Mouse (Mus musculus): ENCODE results near the gene Ppp1r18. TPM values are rescaled to one million over a fixed set of nuclear protein-coding genes. Genes with fewer than 3 reads are reported as not detected.
A peak's percentile ranks its signal among the peaks of the same experiment; 100 is the strongest.

The Ppp1r18 gene
- polyA plus RNA-seq, 1 experiment: 78.4 TPM

DNA sequence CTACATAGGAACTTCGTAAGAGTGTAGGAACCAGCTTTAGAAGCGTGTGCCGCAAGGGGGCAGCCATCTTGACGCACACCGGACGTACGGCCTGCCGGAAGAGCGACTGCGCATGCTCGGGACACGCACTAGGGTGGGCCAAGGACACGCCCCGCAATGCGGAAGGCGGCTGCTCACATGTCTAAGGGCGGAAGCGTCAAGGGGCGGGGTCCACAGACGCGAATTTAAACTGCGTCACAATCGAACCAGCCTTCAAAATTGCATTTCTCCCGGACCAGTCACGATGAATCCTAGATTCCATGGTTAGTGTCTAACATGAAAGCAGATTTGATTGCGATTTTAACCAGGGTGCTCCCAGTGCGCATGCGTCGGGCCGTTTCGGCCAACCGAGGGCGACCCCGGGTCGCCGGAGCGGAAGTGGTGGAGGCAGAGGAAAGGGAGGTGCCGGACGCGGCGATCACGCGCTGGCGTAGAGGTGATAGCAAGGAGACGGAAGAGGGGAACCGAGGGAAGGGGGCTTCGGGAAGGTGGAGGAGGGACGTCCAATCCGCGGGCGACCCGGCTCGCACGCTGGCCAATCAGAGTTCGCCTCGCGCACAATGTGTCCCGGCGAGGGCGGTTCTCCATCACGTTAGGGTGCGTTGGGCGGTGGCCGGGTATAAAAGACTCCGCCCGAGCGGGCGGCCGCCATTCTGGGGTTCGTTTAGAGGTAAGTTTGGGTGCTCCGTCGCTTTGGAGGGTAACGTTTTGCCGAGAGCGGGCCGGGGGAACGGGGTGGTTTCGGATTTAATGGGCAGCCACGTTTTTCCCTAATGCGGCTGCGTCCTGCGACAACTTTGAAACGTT is 51.1 kb downstream of the Ppp1r18 start, which contains the start of the genes Mrps18b and Ppp1r10:
Mrps18b (minus strand) TSS at position 93 of the 846 bp plus-strand sequence.
Ppp1r10 (plus strand) TSS at position 138 of the 846 bp plus-strand sequence.
- WGBS: 1% methylated on average over 83 of the region's 83 CpGs
- Histone ChIP-seq H3K4me3 (replicated peaks; ENCODE audit: control insufficient read depth, low read depth, low read length) (peak within 1 kb of the TSS; percentile 95), H3K4me1 (ENCODE audit: control insufficient read depth, insufficient read depth, low read length) (peaks cover 1% of the 10 kb centered on the region; the same call in 1 of the 2 replicates), H3K27ac (ENCODE audit: control insufficient read depth, insufficient read depth, low read depth, low read length, poor library complexity) (peak within 1 kb of the TSS; percentile 91)
- TF ChIP-seq CTCF (IDR thresholded peaks at IDR 0.05; ENCODE audit: control insufficient read depth, insufficient read depth, low read length) (peak; percentile 49; the same call in 1 of the 2 replicates), POLR2A (IDR thresholded peaks at IDR 0.05; ENCODE audit: borderline replicate concordance, control insufficient read depth, low read depth, low read length) (peak; percentile 98)

DNA sequence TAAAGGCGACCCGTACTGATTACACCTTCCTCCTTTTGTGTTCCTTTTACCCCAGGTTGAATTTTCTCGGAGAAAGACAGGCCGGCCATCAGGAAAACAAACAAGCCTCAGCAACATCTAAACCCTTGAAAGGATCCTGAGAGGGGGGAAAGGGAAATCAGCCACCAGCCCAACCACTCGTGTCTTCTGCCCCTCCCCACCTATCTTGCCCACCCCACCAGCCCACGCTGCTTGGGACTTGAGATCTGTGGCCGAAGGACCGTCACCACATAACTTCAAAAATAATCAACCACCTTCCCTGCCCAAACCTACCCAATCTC is 51.7 kb downstream of the Ppp1r18 start:
- TF ChIP-seq CTCF (IDR thresholded peaks at IDR 0.05; ENCODE audit: control insufficient read depth, insufficient read depth, low read length): no peak
- TF ChIP-seq POLR2A (IDR thresholded peaks at IDR 0.05; ENCODE audit: borderline replicate concordance, control insufficient read depth, low read depth, low read length): no peak
- WGBS: under 1% methylated on average over 8 of the region's 8 CpGs
- Histone ChIP-seq H3K4me3 (replicated peaks; ENCODE audit: control insufficient read depth, low read depth, low read length) (peak overlapping the region; percentile 95), H3K4me1 (ENCODE audit: control insufficient read depth, insufficient read depth, low read length) (peaks cover 1% of the 10 kb centered on the region; the same call in 1 of the 2 replicates), H3K27ac (ENCODE audit: control insufficient read depth, insufficient read depth, low read depth, low read length, poor library complexity) (peak overlapping the region; percentile 91)

DNA sequence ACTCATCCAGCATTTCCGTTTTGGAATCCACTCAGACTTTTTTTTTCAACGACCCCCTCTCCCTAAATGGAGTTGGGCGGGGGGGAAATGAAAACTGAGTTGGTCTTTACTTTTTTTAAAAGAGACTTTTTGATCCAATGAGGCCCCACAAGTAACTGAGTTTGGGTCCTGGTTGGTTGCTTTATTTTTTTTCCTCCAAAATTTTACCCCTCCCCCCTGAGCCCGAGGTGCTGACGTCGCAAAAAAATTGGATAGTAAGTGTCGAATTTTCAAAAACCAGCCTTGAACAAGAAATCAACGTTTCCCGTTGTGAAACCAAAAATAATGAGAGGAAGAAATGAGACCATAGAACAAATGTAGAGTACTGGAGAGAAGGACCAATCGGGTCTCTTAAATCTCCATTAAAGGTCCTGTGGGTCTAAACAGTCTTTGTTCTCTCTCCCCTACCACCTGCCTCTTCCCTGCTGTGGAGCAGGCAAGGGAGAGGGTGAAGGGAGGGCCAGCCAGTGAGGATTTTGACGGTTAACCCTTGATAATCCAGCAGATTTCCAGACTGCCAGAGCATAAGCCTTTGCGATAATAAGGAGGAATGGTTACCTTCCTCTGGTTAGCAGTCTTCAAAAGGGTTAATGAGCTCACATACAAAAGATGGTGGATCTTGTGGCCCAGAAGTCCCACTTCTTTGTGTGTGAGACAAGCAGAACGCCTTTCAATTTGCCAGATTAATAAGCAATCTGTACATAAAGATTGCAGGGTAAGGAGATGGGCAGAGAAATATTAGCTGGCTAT is 52.3 kb downstream of the Ppp1r18 start:
- peak overlapping the region; percentile 95 for H3K4me3 ChIP-seq (replicated peaks; ENCODE audit: control insufficient read depth, low read depth, low read length)
- under 1% methylated on average over 13 of the region's 13 CpGs for WGBS
- no peak for TF ChIP-seq POLR2A (IDR thresholded peaks at IDR 0.05; ENCODE audit: borderline replicate concordance, control insufficient read depth, low read depth, low read length)
- no peak for TF ChIP-seq CTCF (IDR thresholded peaks at IDR 0.05; ENCODE audit: control insufficient read depth, insufficient read depth, low read length)
- peak overlapping the region; percentile 91 for H3K27ac ChIP-seq (ENCODE audit: control insufficient read depth, insufficient read depth, low read depth, low read length, poor library complexity)
- H3K4me1 ChIP-seq (ENCODE audit: control insufficient read depth, insufficient read depth, low read length): peaks cover 1% of the 10 kb centered on the region; the same call in 1 of the 2 replicates

DNA sequence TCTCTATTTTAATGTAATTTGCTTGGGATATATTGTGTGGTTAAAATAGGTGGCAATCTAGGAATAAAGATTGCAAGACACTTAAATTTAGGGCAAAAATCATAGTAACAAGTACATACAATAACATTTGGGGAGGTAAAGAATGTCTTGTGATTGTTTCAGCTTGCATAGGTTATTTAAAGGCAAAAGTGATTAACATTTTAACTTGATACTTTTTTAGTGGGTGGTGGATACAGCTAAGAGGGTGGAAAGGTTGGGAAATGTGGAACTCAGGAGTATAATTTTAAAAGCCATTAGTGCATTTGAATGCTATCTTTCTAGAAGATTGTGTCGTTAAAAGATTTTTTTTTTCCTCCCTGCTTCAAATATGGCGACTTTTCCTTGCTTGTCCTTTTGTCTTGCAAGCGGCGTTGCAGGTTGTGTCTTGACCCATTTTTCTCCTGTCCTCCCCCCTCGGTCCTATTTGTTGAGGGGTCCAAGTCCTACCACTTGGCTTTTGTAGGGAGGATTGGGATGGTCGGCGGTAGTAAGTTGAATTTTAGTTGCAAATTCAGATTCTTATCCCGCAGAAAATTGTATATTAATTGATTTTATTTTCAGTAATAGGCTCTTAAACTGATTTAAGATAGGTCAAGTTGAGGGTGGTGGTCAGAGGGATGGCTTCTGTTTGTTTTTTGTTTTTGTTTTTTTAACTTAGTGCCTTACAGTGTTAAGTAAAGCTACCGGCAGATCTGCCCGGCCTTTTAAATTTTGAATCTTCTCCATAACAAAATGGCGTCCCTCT is 53.1 kb downstream of the Ppp1r18 start:
- H3K4me1 ChIP-seq (ENCODE audit: control insufficient read depth, insufficient read depth, low read length): peaks cover 1% of the 10 kb centered on the region; the same call in 1 of the 2 replicates
- no peak for TF ChIP-seq CTCF (IDR thresholded peaks at IDR 0.05; ENCODE audit: control insufficient read depth, insufficient read depth, low read length)
- 0 out of 2 replicates have a peak, but pooled peaks have one; percentile 19 for TF ChIP-seq POLR2A (IDR thresholded peaks at IDR 0.05; ENCODE audit: borderline replicate concordance, control insufficient read depth, low read depth, low read length)
- peak overlapping the region; percentile 95 for H3K4me3 ChIP-seq (replicated peaks; ENCODE audit: control insufficient read depth, low read depth, low read length)
- under 1% methylated on average over 11 of the region's 11 CpGs for WGBS
- H3K27ac ChIP-seq (ENCODE audit: control insufficient read depth, insufficient read depth, low read depth, low read length, poor library complexity): peak overlapping the region; percentile 94

DNA sequence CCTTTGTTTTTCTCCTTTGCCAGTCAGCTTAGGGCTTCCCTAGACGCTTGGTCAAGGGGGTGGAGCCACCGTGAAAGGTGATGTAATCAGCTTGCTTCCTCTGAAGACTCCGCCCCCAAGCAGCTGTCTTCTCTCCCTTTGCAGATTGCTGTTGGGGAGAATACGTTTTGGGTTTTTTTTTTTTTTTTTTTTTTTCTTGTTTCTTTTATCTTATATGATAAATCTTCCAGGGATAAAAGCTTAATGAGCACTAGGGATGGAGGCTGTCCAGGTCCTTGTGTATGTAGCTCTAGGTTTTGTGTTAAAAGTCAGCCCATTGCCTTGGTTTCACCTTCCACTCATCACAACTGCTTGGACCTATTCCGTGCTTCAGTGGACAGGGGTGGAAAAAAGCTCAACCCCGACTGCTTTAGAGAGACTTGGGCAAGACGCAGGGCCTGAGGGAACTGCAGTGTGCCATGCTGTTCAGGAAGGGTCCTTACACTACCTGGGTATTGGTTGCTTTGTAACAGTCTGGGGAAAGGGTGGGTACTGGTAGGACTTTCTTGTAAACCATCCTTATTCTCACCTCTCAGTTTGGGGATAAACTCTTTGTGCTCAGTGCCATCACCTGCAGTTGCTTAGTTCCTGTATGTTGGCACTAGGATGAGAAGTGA is 53.8 kb downstream of the Ppp1r18 start:
- peak overlapping the region; percentile 95 for H3K27ac ChIP-seq (ENCODE audit: control insufficient read depth, insufficient read depth, low read depth, low read length, poor library complexity)
- peak overlapping the region; percentile 60 for H3K4me3 ChIP-seq (replicated peaks; ENCODE audit: control insufficient read depth, low read depth, low read length)
- peaks cover 1% of the 10 kb centered on the region; the same call in 1 of the 2 replicates for H3K4me1 ChIP-seq (ENCODE audit: control insufficient read depth, insufficient read depth, low read length)
- TF ChIP-seq POLR2A (IDR thresholded peaks at IDR 0.05; ENCODE audit: borderline replicate concordance, control insufficient read depth, low read depth, low read length) (no peak), CTCF (IDR thresholded peaks at IDR 0.05; ENCODE audit: control insufficient read depth, insufficient read depth, low read length) (no peak)
- 6% methylated on average over 7 of the region's 7 CpGs for WGBS

DNA sequence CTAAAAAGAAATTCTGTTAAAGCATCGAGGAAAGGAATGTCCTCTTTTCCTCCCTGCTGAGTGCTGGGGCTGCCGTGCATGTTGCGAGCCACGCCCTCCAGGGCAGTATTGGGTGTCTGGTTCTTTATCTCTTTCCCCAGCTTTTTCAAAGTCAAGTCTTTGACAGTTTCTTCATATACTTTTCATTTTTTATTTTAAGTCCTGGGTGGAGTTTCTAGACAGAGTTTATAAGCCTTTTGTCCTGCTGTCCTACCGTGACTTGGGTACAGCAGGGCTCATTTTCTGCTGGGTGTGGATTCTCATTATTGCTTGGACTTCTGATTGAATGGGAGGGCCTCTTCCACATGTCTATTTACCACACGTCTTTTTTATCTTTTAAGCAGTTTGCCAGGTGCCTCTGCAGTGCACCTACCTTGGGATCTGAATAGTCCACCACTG is 54.5 kb downstream of the Ppp1r18 start:
- Histone ChIP-seq H3K4me3 (replicated peaks; ENCODE audit: control insufficient read depth, low read depth, low read length) (peak overlapping the region; percentile 27), H3K4me1 (ENCODE audit: control insufficient read depth, insufficient read depth, low read length) (peaks cover 1% of the 10 kb centered on the region; the same call in 1 of the 2 replicates), H3K27ac (ENCODE audit: control insufficient read depth, insufficient read depth, low read depth, low read length, poor library complexity) (peak overlapping the region; percentile 95)
- WGBS: 30% methylated on average over 6 of the region's 6 CpGs
- TF ChIP-seq CTCF (IDR thresholded peaks at IDR 0.05; ENCODE audit: control insufficient read depth, insufficient read depth, low read length) (no peak), POLR2A (IDR thresholded peaks at IDR 0.05; ENCODE audit: borderline replicate concordance, control insufficient read depth, low read depth, low read length) (peak; percentile 56; the same call in 1 of the 2 replicates)

DNA sequence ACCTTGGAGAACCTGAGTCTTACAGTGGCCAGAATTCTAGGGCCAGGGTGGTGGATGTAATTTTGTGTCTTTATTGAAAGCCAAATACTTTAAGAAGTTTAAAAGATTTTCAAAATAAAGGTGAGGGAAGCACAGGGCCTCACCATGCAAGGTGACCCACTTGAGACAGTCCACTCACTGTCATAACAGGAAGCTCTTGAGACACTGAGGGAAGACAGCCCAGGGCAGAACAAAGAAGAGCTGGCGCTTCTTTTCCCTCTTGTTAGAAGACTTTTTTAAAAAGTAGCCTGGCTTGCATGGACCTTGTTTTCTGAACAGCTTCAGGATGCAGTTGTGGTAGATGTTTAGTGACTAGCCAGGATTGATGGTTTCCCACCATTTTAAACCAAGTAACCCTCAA is 55.0 kb downstream of the Ppp1r18 start:
- no peak overlapping the region for H3K4me3 ChIP-seq (replicated peaks; ENCODE audit: control insufficient read depth, low read depth, low read length)
- 26% methylated on average over 1 of the region's 1 CpGs for WGBS

More for the DNA sequence above, 55.0 kb downstream of the Ppp1r18 start:
- Histone ChIP-seq H3K4me1 (ENCODE audit: control insufficient read depth, insufficient read depth, low read length) (peaks cover 1% of the 10 kb centered on the region; the same call in 1 of the 2 replicates), H3K27ac (ENCODE audit: control insufficient read depth, insufficient read depth, low read depth, low read length, poor library complexity) (peak overlapping the region; percentile 95; the same call in 1 of the 2 replicates)
- TF ChIP-seq POLR2A (IDR thresholded peaks at IDR 0.05; ENCODE audit: borderline replicate concordance, control insufficient read depth, low read depth, low read length) (no peak), CTCF (IDR thresholded peaks at IDR 0.05; ENCODE audit: control insufficient read depth, insufficient read depth, low read length) (no peak)
